Mouse (Mus musculus): ENCODE measurements around the gene Fam234a.
"Not testable (repeated sequence)": the region's sequence is repeated elsewhere in the genome, so short reads cannot be mapped to it uniquely, and the experiment has no call there.

The Fam234a gene

GRCm38 (mm10) chr17:26232863-26233262 lies 11.2 kb downstream of the Fam234a start:
- DNase-seq: no peak

- no peak for DNase-seq
Measured at GRCm38 (mm10) chr17:26231156-26231555, 12.9 kb downstream of the Fam234a start.

GRCm38 (mm10) chr17:26229776-26230175 lies 14.3 kb downstream of the Fam234a start:
- DNase-seq: no peak

- no peak for DNase-seq
Measured at GRCm38 (mm10) chr17:26225150-26225549, 18.9 kb downstream of the Fam234a start.

GRCm38 (mm10) chr17:26221508-26221907 lies 22.5 kb downstream of the Fam234a start:
- no peak for DNase-seq

- DNase-seq: no peak
Measured at GRCm38 (mm10) chr17:26212681-26213080, 31.4 kb downstream of the Fam234a start.

GRCm38 (mm10) chr17:26212241-26212640 lies 31.8 kb downstream of the Fam234a start:
- DNase-seq: no peak

- no peak for DNase-seq
Measured at GRCm38 (mm10) chr17:26207686-26208085, 36.4 kb downstream of the Fam234a start, which contains the start of gene Arhgdig. Gene Arhgdig, minus strand, starts transcription at chr17:26207786.

- no peak for DNase-seq
Measured at GRCm38 (mm10) chr17:26206392-26206791, 37.6 kb downstream of the Fam234a start.

- no peak for DNase-seq
Measured at GRCm38 (mm10) chr17:26204766-26205165, 39.3 kb downstream of the Fam234a start.

GRCm38 (mm10) chr17:26203321-26203811 lies 40.7 kb downstream of the Fam234a start:
- peak; percentile 25 for DNase-seq

GRCm38 (mm10) chr17:26202737-26203136 lies 41.3 kb downstream of the Fam234a start, which contains the start of gene Rgs11:
Gene Rgs11, plus strand, starts transcription at chr17:26202951.
- DNase-seq: peak; percentile 23 to 41

GRCm38 (mm10) chr17:26201998-26202397 lies 42.0 kb downstream of the Fam234a start:
- DNase-seq: no peak

GRCm38 (mm10) chr17:26200831-26201705 lies 43.0 kb downstream of the Fam234a start:
- DNase-seq: no peak

GRCm38 (mm10) chr17:26198892-26199291 lies 45.1 kb downstream of the Fam234a start, which contains the start of gene Pdia2:
Gene Pdia2, minus strand, starts transcription at chr17:26199087.
- no peak for DNase-seq

GRCm38 (mm10) chr17:26192481-26193190 lies 51.4 kb downstream of the Fam234a start:
- no peak for DNase-seq

- DNase-seq: not testable (repeated sequence)
Measured at GRCm38 (mm10) chr17:26191486-26191885, 52.6 kb downstream of the Fam234a start.

GRCm38 (mm10) chr17:26188091-26188805 lies 55.8 kb downstream of the Fam234a start:
- no peak for DNase-seq

GRCm38 (mm10) chr17:26187592-26187991 lies 56.5 kb downstream of the Fam234a start:
- peak; percentile 46 to 63 for DNase-seq

- DNase-seq: no peak
Measured at GRCm38 (mm10) chr17:26181179-26181578, 62.9 kb downstream of the Fam234a start.

- DNase-seq: no peak
Measured at GRCm38 (mm10) chr17:26178611-26179010, 65.4 kb downstream of the Fam234a start.

GRCm38 (mm10) chr17:26175248-26175647 lies 68.8 kb downstream of the Fam234a start:
- DNase-seq: not testable (repeated sequence)

GRCm38 (mm10) chr17:26168039-26168438 lies 76.0 kb downstream of the Fam234a start:
- DNase-seq: no peak

Measured in cerebellum, postnatal 36 days (tissue).